Mouse (Mus musculus) thymus, postnatal 14 days (tissue): ENCODE results near the gene Gkn3.
A peak's percentile ranks its signal among the peaks of the same experiment; 100 is the strongest.

Source experiments
- DNase-seq: peaks from one replicate; pipeline ENCODE4 v3.0.0; 2021

Gene Gkn3

DNA sequence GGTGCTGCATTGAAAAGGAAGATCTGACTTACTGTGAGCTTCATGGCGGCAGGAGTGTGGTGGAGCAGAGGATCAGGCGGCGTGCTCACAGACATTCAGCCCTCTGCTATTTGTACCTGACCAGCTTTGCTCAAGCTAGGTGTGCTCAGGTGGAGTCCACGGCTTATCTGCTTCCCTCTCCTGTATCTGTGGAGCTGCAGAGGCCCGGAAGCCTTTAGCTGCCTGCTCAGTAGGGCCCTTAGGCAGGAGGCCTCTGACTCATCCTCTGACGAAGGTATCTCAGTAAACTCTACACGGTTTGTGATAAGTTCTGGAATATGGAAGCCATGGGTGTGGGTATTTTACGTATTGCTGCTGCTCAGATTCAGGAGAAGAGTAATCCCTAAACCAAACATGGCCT, 37.9 kb downstream of the Gkn3 start, which contains the start of gene Gkn1:
Gkn1 (minus strand) TSS at position 114 of the 400 bp plus-strand sequence.
- DNase-seq = no peak

DNA sequence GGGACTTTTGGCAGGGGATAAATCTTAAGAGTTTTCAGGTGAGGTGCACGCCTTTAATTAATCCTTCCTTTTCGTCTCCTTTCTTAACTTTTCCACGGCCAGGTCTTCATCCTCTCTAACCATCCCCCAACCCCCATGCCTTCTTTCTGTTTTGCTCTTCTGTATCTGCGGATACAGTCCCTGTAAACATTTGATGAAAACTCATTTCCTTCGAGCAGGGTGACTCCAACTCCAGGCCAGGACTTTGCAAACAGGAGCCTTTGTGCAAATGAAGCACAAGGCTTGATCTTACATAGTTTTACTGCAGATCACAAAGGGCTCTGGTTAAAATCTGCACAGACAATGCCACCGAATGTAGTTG, 52.8 kb downstream of the Gkn3 start:
- no peak for DNase-seq

DNA sequence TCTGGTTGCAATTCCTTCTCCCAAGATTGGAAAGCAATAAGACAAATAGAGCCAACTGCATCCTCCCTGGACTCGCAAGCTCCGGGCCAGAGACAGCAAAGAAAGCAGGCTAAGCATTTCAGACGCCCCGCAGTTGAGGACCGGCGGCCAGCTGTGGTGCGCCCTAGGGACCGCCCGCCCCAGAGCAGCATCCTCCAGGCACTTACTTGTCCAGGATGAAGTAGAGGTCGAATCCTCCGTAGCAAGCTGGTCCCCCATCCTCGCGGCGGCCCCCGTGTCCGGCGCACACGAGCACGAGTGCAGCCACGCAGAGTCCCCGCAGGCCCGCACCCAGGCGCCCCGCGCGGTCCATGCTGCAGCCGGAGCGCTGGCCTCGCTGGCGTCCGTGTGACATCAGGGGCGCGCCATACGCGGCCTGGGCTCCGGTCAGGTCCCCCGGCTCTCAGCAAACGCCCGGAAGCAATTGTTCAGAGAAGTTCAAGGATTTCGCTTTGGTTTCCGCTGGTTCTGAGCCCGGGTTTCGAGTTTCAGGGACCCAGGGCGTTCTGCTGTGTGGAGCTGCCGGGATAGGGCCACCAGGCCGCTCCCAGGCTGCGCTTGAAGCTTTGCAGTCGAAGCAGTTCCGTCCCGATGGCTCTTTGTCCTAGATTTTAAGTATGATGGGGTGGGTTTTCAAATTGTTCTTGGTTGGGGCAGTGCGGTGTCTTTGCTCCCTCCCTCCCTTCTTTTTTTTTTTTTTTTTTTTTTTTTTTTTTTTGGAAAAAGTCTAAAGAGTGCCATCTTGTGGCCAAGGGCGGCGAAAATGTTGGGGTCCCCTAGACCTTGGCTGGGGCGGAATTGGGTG, 53.4 kb downstream of the Gkn3 start, which contains the start of gene Antxr1:
Antxr1 (minus strand) TSS at position 731 of the 844 bp plus-strand sequence.
- peak; percentile 56 for DNase-seq

DNA sequence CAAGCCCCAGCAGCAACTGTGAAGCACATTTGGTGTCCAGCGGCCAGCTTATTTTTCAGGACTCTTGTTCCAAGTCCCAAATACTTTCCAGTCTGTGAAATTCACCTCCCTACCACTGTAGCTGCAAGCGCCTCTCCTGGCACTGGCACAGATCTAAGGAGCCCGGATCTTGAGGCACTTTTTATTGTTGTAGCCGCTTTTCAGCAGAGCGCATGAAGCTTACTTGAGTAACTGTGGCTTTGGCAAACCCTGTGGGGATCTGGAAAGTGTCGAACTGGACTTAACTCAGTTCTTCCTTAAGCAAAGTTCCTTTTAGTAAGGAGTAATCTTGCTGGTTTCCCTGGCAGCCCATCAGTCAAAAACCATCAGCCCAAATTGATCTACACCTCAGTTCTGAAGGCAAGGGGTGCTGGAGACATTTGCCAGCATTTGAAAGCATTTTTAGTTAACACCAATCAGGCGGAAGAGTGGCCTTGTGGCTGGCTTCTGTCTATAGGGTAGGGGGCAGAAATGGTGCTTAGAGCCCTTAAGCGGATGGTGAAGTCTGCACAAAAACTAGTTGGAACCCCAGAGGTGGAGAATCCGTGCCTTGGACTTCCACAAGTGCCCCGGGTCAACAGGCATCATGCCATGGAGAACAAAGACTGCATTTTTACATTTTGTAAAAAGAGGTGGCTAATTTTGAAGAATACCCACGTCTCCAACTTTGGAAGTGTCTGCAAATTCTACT, 54.2 kb downstream of the Gkn3 start:
- DNase-seq = no peak
